Mouse (Mus musculus) CH12.LX (cell line): ENCODE data around the gene Cdh23. TPM values are rescaled to one million over a fixed set of nuclear protein-coding genes. Genes with fewer than 3 reads are reported as not detected.

Source experiments
- DNase-seq: peaks from one replicate; pipeline ENCODE4 v3.0.0-alpha.2; 2013; ENCODE audit errors: extremely low read depth
- H3K27ac ChIP-seq: 2 replicates; pipeline ENCODE4 v1.5.1; 2012; ENCODE audit warnings: low read depth, mild to moderate bottlenecking, control low read depth, moderate library complexity; ENCODE audit not compliant: insufficient read depth
- H3K27me3 ChIP-seq: replicated peaks from 2 replicates; pipeline ENCODE3; 2012; ENCODE audit warnings: inconsistent platforms
- H3K36me3 ChIP-seq, 2 experiments: replicated peaks in 1 of 2; 2 replicates each; pipeline versions ENCODE3 to v1.6.1; 2012; ENCODE audit warnings: inconsistent platforms in 1 of 2, low read length in 1 of 2, mild to moderate bottlenecking in 1 of 2, mixed read lengths in 1 of 2, moderate library complexity in 1 of 2; ENCODE audit not compliant: control insufficient read depth in 1 of 2, insufficient read depth in 1 of 2
- H3K4me1 ChIP-seq, 2 experiments: 2 replicates each; pipeline ENCODE4 v1.6.1; 2012; ENCODE audit warnings: inconsistent platforms in 1 of 2, moderate library complexity in 1 of 2; ENCODE audit not compliant: insufficient read depth in 2 of 2, control insufficient read depth in 1 of 2
- H3K4me2 ChIP-seq: 2 replicates; pipeline ENCODE4 v1.6.1; 2012; ENCODE audit warnings: low read depth, mild to moderate bottlenecking, control low read depth; ENCODE audit not compliant: poor library complexity, insufficient read depth, severe bottlenecking
- H3K4me3 ChIP-seq, 3 experiments: fragments of 150-350 bp in 1 of 3; sonication (generic) in 1 of 3; replicated peaks in 1 of 3; 2 replicates each; pipeline versions ENCODE3 to v1.5.1; 2011 to 2012; ENCODE audit warnings: low read depth in 2 of 3, low read length in 2 of 3, mild to moderate bottlenecking in 2 of 3, moderate library complexity in 2 of 3, control low read depth in 1 of 3, improper control_type of control experiment in 1 of 3, inconsistent platforms in 1 of 3, mixed read lengths in 1 of 3; ENCODE audit not compliant: poor library complexity in 1 of 3
- H3K79me2 ChIP-seq: replicated peaks from 2 replicates; pipeline ENCODE4 v1.6.1; 2012; ENCODE audit warnings: mild to moderate bottlenecking, moderate library complexity; ENCODE audit not compliant: control insufficient read depth, poor library complexity, insufficient read depth, severe bottlenecking; ENCODE audit errors: extremely low read depth
- H3K9ac ChIP-seq: 2 replicates; pipeline ENCODE4 v1.6.1; 2012; ENCODE audit warnings: low read depth, mild to moderate bottlenecking, control low read depth, moderate library complexity; ENCODE audit not compliant: insufficient read depth
- H3K9me3 ChIP-seq: replicated peaks from 2 replicates; pipeline ENCODE3; 2012; ENCODE audit warnings: low read length, inconsistent platforms, mixed read lengths
- BHLHE40 ChIP-seq: IDR thresholded peaks from 2 replicates; pipeline ENCODE4 v1.6.1; 2011; ENCODE audit warnings: mild to moderate bottlenecking, low read depth, low read length, improper control_type of control experiment
- CHD1 ChIP-seq: IDR thresholded peaks from 2 replicates; pipeline ENCODE4 v1.6.1; 2012; ENCODE audit warnings: low read depth, low read length, improper control_type of control experiment, inconsistent platforms
- CHD2 ChIP-seq: IDR thresholded peaks from 2 replicates; pipeline ENCODE4 v1.6.1; 2011; ENCODE audit warnings: low read length, improper control_type of control experiment
- CTCF ChIP-seq, 2 experiments: IDR thresholded peaks in 1 of 2; conservative IDR thresholded peaks in 1 of 2; 2 replicates each; pipeline ENCODE4 v1.5.1; 2011 to 2012; ENCODE audit warnings: low read depth in 2 of 2, low read length in 2 of 2, improper control_type of control experiment in 1 of 2, inconsistent platforms in 1 of 2, mild to moderate bottlenecking in 1 of 2, moderate library complexity in 1 of 2
- ELF1 ChIP-seq: IDR thresholded peaks from 2 replicates; pipeline ENCODE4 v1.6.1; 2014; ENCODE audit warnings: low read depth, mild to moderate bottlenecking, inconsistent platforms, low read length, improper control_type of control experiment
- EP300 ChIP-seq: IDR thresholded peaks from 2 replicates; pipeline ENCODE4 v1.6.1; 2011; ENCODE audit warnings: low read length, improper control_type of control experiment
- ETS1 ChIP-seq: conservative IDR thresholded peaks from 2 replicates; pipeline ENCODE4 v1.6.1; 2012; ENCODE audit warnings: low read depth, mild to moderate bottlenecking, inconsistent platforms, low read length, improper control_type of control experiment, moderate library complexity
- GABPA ChIP-seq: IDR thresholded peaks from 2 replicates; pipeline ENCODE4 v1.6.1; 2012; ENCODE audit warnings: low read depth, low read length, improper control_type of control experiment, inconsistent platforms; ENCODE audit not compliant: insufficient replicate concordance
- HCFC1 ChIP-seq: IDR thresholded peaks from 2 replicates; pipeline ENCODE4 v1.6.1; 2012; ENCODE audit warnings: low read depth, mild to moderate bottlenecking, inconsistent platforms, low read length, improper control_type of control experiment
- IRF4 ChIP-seq: IDR thresholded peaks from 2 replicates; pipeline ENCODE4 v1.6.1; 2014; ENCODE audit warnings: low read depth, mild to moderate bottlenecking, inconsistent platforms, low read length, improper control_type of control experiment
- JUN ChIP-seq: IDR thresholded peaks from 2 replicates; pipeline ENCODE4 v1.6.1; 2011; ENCODE audit warnings: low read depth, mild to moderate bottlenecking, low read length, improper control_type of control experiment, moderate library complexity; ENCODE audit not compliant: insufficient read depth
- JUND ChIP-seq: conservative IDR thresholded peaks from 2 replicates; pipeline ENCODE4 v1.6.1; 2011; ENCODE audit warnings: low read depth, low read length, improper control_type of control experiment
- MAFK ChIP-seq: IDR thresholded peaks from 2 replicates; pipeline ENCODE4 v1.6.1; 2011; ENCODE audit warnings: low read length, improper control_type of control experiment; ENCODE audit not compliant: insufficient replicate concordance
- MAX ChIP-seq: IDR thresholded peaks from 2 replicates; pipeline ENCODE4 v1.6.1; 2011; ENCODE audit warnings: low read length, improper control_type of control experiment
- MAZ ChIP-seq: IDR thresholded peaks from 2 replicates; pipeline ENCODE4 v1.6.1; 2012; ENCODE audit warnings: low read depth, mild to moderate bottlenecking, inconsistent platforms, low read length, improper control_type of control experiment, moderate library complexity
- MXI1 ChIP-seq: IDR thresholded peaks from 2 replicates; pipeline ENCODE4 v1.6.1; 2011; ENCODE audit warnings: mild to moderate bottlenecking, low read depth, low read length, improper control_type of control experiment
- MYC ChIP-seq: IDR thresholded peaks from 2 replicates; pipeline ENCODE4 v1.6.1; 2011; ENCODE audit warnings: low read depth, mild to moderate bottlenecking, improper control_type of control experiment, low read length
- NELFE ChIP-seq: IDR thresholded peaks from 2 replicates; pipeline ENCODE4 v1.6.1; 2011; ENCODE audit warnings: low read depth, low read length, improper control_type of control experiment
- NRF1 ChIP-seq: IDR thresholded peaks from 2 replicates; pipeline ENCODE4 v1.6.1; 2014; ENCODE audit warnings: low read depth, mild to moderate bottlenecking, inconsistent platforms, low read length, improper control_type of control experiment, moderate library complexity
- PAX5 ChIP-seq: IDR thresholded peaks from 2 replicates; pipeline ENCODE4 v1.6.1; 2012; ENCODE audit warnings: low read length, inconsistent platforms, mixed read lengths
- RCOR1 ChIP-seq: conservative IDR thresholded peaks from 2 replicates; pipeline ENCODE4 v1.6.1; 2012; ENCODE audit warnings: low read depth, mild to moderate bottlenecking, inconsistent platforms, low read length, improper control_type of control experiment
- SIN3A ChIP-seq: IDR thresholded peaks from 2 replicates; pipeline ENCODE4 v1.6.1; 2012; ENCODE audit warnings: low read length, improper control_type of control experiment, inconsistent platforms
- SMC3 ChIP-seq: IDR thresholded peaks from 2 replicates; pipeline ENCODE4 v1.6.1; 2011; ENCODE audit warnings: low read depth, low read length, improper control_type of control experiment
- TCF12 ChIP-seq: IDR thresholded peaks from 2 replicates; pipeline ENCODE4 v1.6.1; 2014; ENCODE audit warnings: low read depth, mild to moderate bottlenecking, inconsistent platforms, low read length, improper control_type of control experiment
- UBTF ChIP-seq: IDR thresholded peaks from 2 replicates; pipeline ENCODE4 v1.6.1; 2012; ENCODE audit warnings: low read depth, mild to moderate bottlenecking, inconsistent platforms, low read length, improper control_type of control experiment, moderate library complexity
- ZC3H11A ChIP-seq: IDR thresholded peaks from 2 replicates; pipeline ENCODE4 v1.6.1; 2012; ENCODE audit warnings: low read depth, mild to moderate bottlenecking, inconsistent platforms, low read length, improper control_type of control experiment
- ZKSCAN1 ChIP-seq: IDR thresholded peaks from 2 replicates; pipeline ENCODE4 v1.6.1; 2012; ENCODE audit warnings: low read depth, inconsistent platforms, low read length, improper control_type of control experiment, borderline replicate concordance
- ZMIZ1 ChIP-seq: IDR thresholded peaks from 2 replicates; pipeline ENCODE4 v1.6.1; 2012; ENCODE audit warnings: low read depth, mild to moderate bottlenecking, inconsistent platforms, low read length, improper control_type of control experiment
- ZNF384 ChIP-seq: IDR thresholded peaks from 2 replicates; pipeline ENCODE4 v1.6.1; 2012; ENCODE audit warnings: low read depth, low read length, improper control_type of control experiment, inconsistent platforms
- dilution Hi-C: fragments of 300-500 bp; cut with MboI; formaldehyde crosslinking; loops from 2 replicates; pipeline ENCODE4 v1.14.3; 2020; ENCODE audit warnings: low sequenced_read_pairs; ENCODE audit not compliant: extremely low pct_unique_long_range_greater_than_20kb, extremely low pct_ligation_motif_present
- in situ Hi-C: fragments of 300-500 bp; cut with MboI; formaldehyde crosslinking; loops from 3 replicates; pipeline ENCODE4 v1.14.3; 2019; ENCODE audit warnings: low sequenced_read_pairs, low pct_ligation_motif_present, low pct_unique_long_range_greater_than_20kb, mixed read lengths
- polyA plus RNA-seq: library from polyadenylated mRNA; unstranded; fragments of >175 nt; gene quantifications from 2 replicates; pipeline ENCODE4 v1.2.1, GENCODE M21; 2012; ENCODE audit warnings: low read depth; ENCODE audit not compliant: insufficient read length
- total RNA-seq, 2 experiments: library from RNA; depleted of rRNA; stranded (reverse); fragments of 300-350 nt in 1 of 2; fragments of >200 nt in 1 of 2; gene quantifications; 2 replicates each; pipeline ENCODE4 v1.2.3; 2012 to 2014

Cdh23 gene
- total and polyA plus RNA-seq, 3 experiments: 0.20 to 0.73 (median 0.30) TPM

- Histone ChIP-seq H3K27ac (no peak overlapping the region), H3K4me1 (peaks cover 27 to 57% of the 10 kb centered on the region in 2 experiments)
- TF ChIP-seq MAX: no peak
- TF ChIP-seq, all 38 proteins: peak for 0
- H3K36me3 ChIP-seq: no peaks in the 10 kb centered on the region
- H3K9ac ChIP-seq: peak overlapping the region; percentile 56; the same call in 1 of the 2 replicates
- H3K4me2 ChIP-seq: peak overlapping the region; percentile 73
- in situ Hi-C loops: no loop called here
- H3K9me3 ChIP-seq: no peaks in the 10 kb centered on the region
- no peak for DNase-seq
- dilution Hi-C loops: no loop called here
- H3K4me3 ChIP-seq: peak overlapping the region in 2 of 3 experiments; percentile 48 to 75
- H3K79me2 ChIP-seq: no peaks in the 10 kb centered on the region
- peaks cover 18% of the 10 kb centered on the region for H3K27me3 ChIP-seq
These were observed 348.3 kb downstream of the Cdh23 start for GRCm38 (mm10) chr10:60347768-60348610.

- peaks cover 21 to 52% of the 10 kb centered on the region in 2 experiments for H3K4me1 ChIP-seq
- TF ChIP-seq NRF1 (no peak), ETS1 (no peak; the same call in 1 of the 2 replicates), ZKSCAN1 (no peak), CHD2 (peak; percentile 95), BHLHE40 (peak; percentile 84), CHD1 (no peak), ELF1 (peak; percentile 61), MXI1 (peak; percentile 56; the same call in 1 of the 2 replicates), MAFK (peak; percentile 48; the same call in 1 of the 2 replicates), SMC3 (peak; percentile 78), TCF12 (peak; percentile 69; the same call in 1 of the 2 replicates), IRF4 (peak; percentile 74), SIN3A (peak; percentile 75), MYC (no peak), HCFC1 (peak; percentile 51), PAX5 (no peak), UBTF (peak; percentile 53; the same call in 1 of the 2 replicates), RCOR1 (peak; percentile 76; the same call in 1 of the 2 replicates), MAZ (peak; percentile 71; the same call in 1 of the 2 replicates), ZNF384 (no peak), GABPA (no peak), NELFE (peak; percentile 68), JUND (no peak), JUN (no peak), EP300 (no peak), ZC3H11A (peak; percentile 46; the same call in 1 of the 2 replicates), ZMIZ1 (peak; percentile 62; the same call in 1 of the 2 replicates), CTCF (conservative IDR thresholded peaks at IDR 0.05 in 1 of 2, IDR thresholded peaks at IDR 0.05 in 1 of 2; ENCODE audit: low read depth in 2 of 2, low read length in 2 of 2) (peak; percentile 45 to 89)
These were observed 349.4 kb downstream of the Cdh23 start, which contains the start of gene Vsir for GRCm38 (mm10) chr10:60346701-60347405. Gene Vsir, plus strand, starts transcription at chr10:60346851.

More at GRCm38 (mm10) chr10:60346701-60347405, 349.4 kb downstream of the Cdh23 start, which contains the start of gene Vsir:
- peak within 1 kb of the TSS; percentile 56 for H3K9ac ChIP-seq
- H3K36me3 ChIP-seq: no peaks in the 10 kb centered on the region
- H3K9me3 ChIP-seq: no peaks in the 10 kb centered on the region
- peak within 1 kb of the TSS; percentile 48 to 75 (median 67) for H3K4me3 ChIP-seq
- H3K27ac ChIP-seq: no peak within 1 kb of the TSS
- dilution Hi-C loops: no loop called here
- in situ Hi-C loops: no loop called here
- peak within 1 kb of the TSS; percentile 73 for H3K4me2 ChIP-seq
- H3K79me2 ChIP-seq: no peaks in the 10 kb centered on the region
- peaks cover 18% of the 10 kb centered on the region for H3K27me3 ChIP-seq
- DNase-seq: peak; percentile 69
